Mouse (Mus musculus) bone marrow, adult 2 months (tissue): Measurements from ENCODE around the gene Smpd2. TPM values are rescaled to one million over a fixed set of nuclear protein-coding genes. Genes with fewer than 3 reads are reported as not detected.

ENCODE experiments used
- H3K27ac ChIP-seq: fragments of 200-500 bp; 2 replicates; pipeline ENCODE4 v1.5.1; 2012; ENCODE audit warnings: low read depth, mild to moderate bottlenecking, control low read depth, inconsistent platforms, low read length; ENCODE audit not compliant: control insufficient read depth, poor library complexity, insufficient read depth
- H3K4me1 ChIP-seq: fragments of 200-500 bp; 2 replicates; pipeline ENCODE4 v1.6.1; 2011; ENCODE audit warnings: low read length; ENCODE audit not compliant: control insufficient read depth, insufficient read depth
- H3K4me3 ChIP-seq: fragments of 200-500 bp; replicated peaks from 2 replicates; pipeline ENCODE3; 2011; ENCODE audit warnings: mild to moderate bottlenecking, low read depth, low read length, control low read depth; ENCODE audit not compliant: control insufficient read depth
- CTCF ChIP-seq: fragments of 200-500 bp; IDR thresholded peaks from 2 replicates; pipeline ENCODE4 v1.5.1; 2011; ENCODE audit warnings: low read length, control low read depth; ENCODE audit not compliant: control insufficient read depth, insufficient read depth
- POLR2A ChIP-seq: fragments of 200-500 bp; IDR thresholded peaks from 2 replicates; pipeline ENCODE4 v1.6.1; 2011; ENCODE audit warnings: low read depth, mild to moderate bottlenecking, control low read depth, low read length, borderline replicate concordance; ENCODE audit not compliant: control insufficient read depth
- WGBS: fragments of 180-500 bp; shearing (Covaris S2); methylation state at CpG from one replicate; pipeline ENCODE4 v1.1.7; 2018; 5-methylcytosine and 5-hydroxymethylcytosine counted together
- polyA plus RNA-seq: library from polyadenylated mRNA; stranded (reverse); fragments of >200 nt; gene quantifications from 2 replicates; pipeline ENCODE4 v1.2.4, GENCODE M21; 2011; ENCODE audit warnings: low replicate concordance; ENCODE audit not compliant: missing spikeins, insufficient read depth, insufficient read length

Gene Smpd2
- polyA plus RNA-seq, 1 experiment: 16.7 TPM

GRCm38 (mm10) chr10:41472962-41473481 lies 17.1 kb downstream of the Smpd2 start:
- Histone ChIP-seq H3K4me1 (peaks cover 2% of the 10 kb centered on the region; the same call in 1 of the 2 replicates), H3K4me3 (no peak overlapping the region), H3K27ac (peak overlapping the region; percentile 36; the same call in 1 of the 2 replicates)
- TF ChIP-seq POLR2A: no peak
- TF ChIP-seq CTCF: no peak
- 27% methylated on average over 5 of the region's 5 CpGs for whole genome bisulfite sequencing

- no peak overlapping the region for H3K27ac ChIP-seq
- TF ChIP-seq POLR2A: no peak
- TF ChIP-seq CTCF: no peak
- H3K4me3 ChIP-seq: no peak overlapping the region
- peaks cover 2% of the 10 kb centered on the region; the same call in 1 of the 2 replicates for H3K4me1 ChIP-seq
These were observed 17.6 kb downstream of the Smpd2 start for GRCm38 (mm10) chr10:41472534-41472933.

- H3K4me3 ChIP-seq: no peak overlapping the region
- peaks cover 2% of the 10 kb centered on the region; the same call in 1 of the 2 replicates for H3K4me1 ChIP-seq
- H3K27ac ChIP-seq: no peak overlapping the region
- TF ChIP-seq POLR2A (no peak), CTCF (no peak)
- 71% methylated on average over 3 of the region's 3 CpGs for WGBS
These were observed 19.5 kb downstream of the Smpd2 start for GRCm38 (mm10) chr10:41470693-41471092.

- H3K4me1 ChIP-seq: no peaks in the 10 kb centered on the region
- H3K27ac ChIP-seq: no peak overlapping the region
- H3K4me3 ChIP-seq: no peak overlapping the region
- 83% methylated on average over 6 of the region's 6 CpGs for WGBS
- TF ChIP-seq POLR2A: no peak
- no peak for TF ChIP-seq CTCF
These were observed 22.8 kb downstream of the Smpd2 start for GRCm38 (mm10) chr10:41467325-41467724.

- TF ChIP-seq POLR2A (no peak), CTCF (no peak)
- 90% methylated on average over 15 of the region's 15 CpGs for WGBS
- H3K4me1 ChIP-seq: no peaks in the 10 kb centered on the region
- no peak overlapping the region for H3K27ac ChIP-seq
- H3K4me3 ChIP-seq: no peak overlapping the region
These were observed 25.7 kb downstream of the Smpd2 start for GRCm38 (mm10) chr10:41464401-41464955.

GRCm38 (mm10) chr10:41461057-41461722 lies 29.0 kb downstream of the Smpd2 start:
- no peak overlapping the region for H3K27ac ChIP-seq
- 83% methylated on average over 3 of the region's 3 CpGs for WGBS
- H3K4me1 ChIP-seq: no peaks in the 10 kb centered on the region
- TF ChIP-seq POLR2A (no peak), CTCF (no peak)
- H3K4me3 ChIP-seq: no peak overlapping the region

- no peak overlapping the region for H3K27ac ChIP-seq
- H3K4me3 ChIP-seq: no peak overlapping the region
- no peaks in the 10 kb centered on the region for H3K4me1 ChIP-seq
- TF ChIP-seq CTCF: no peak
- WGBS: 66% methylated on average over 2 of the region's 2 CpGs
These were observed 29.7 kb downstream of the Smpd2 start for GRCm38 (mm10) chr10:41460501-41460900.

GRCm38 (mm10) chr10:41459990-41460389 lies 30.2 kb downstream of the Smpd2 start:
- TF ChIP-seq CTCF (no peak), POLR2A (no peak)
- 84% methylated on average over 4 of the region's 4 CpGs for WGBS
- H3K4me3 ChIP-seq: no peak overlapping the region
- H3K4me1 ChIP-seq: no peaks in the 10 kb centered on the region
- no peak overlapping the region for H3K27ac ChIP-seq
